Mouse (Mus musculus) MEL (cell line): ENCODE measurements at regions not wholly inside any gene's neighbourhood (a gene's known extent, or its start where the extent isn't known, plus 50 kb on each side); places are given as distances from the start of the nearest gene placed in this dataset.

Source experiments
- CTCF ChIP-seq, 3 experiments: IDR thresholded peaks in 2 of 3; conservative IDR thresholded peaks in 1 of 3; 2 replicates each; pipeline ENCODE4 v1.5.1; 2011 to 2012; ENCODE audit warnings: low read length in 3 of 3, low read depth in 2 of 3, mild to moderate bottlenecking in 2 of 3, improper control_type of control experiment in 1 of 3, inconsistent platforms in 1 of 3, mixed read lengths in 1 of 3, moderate library complexity in 1 of 3; ENCODE audit not compliant: control insufficient read depth in 1 of 3, insufficient read depth in 1 of 3, poor library complexity in 1 of 3, severe bottlenecking in 1 of 3
- MXI1 ChIP-seq: IDR thresholded peaks from 2 replicates; pipeline ENCODE4 v1.6.1; 2011; ENCODE audit warnings: mild to moderate bottlenecking, low read depth, low read length, improper control_type of control experiment

DNA sequence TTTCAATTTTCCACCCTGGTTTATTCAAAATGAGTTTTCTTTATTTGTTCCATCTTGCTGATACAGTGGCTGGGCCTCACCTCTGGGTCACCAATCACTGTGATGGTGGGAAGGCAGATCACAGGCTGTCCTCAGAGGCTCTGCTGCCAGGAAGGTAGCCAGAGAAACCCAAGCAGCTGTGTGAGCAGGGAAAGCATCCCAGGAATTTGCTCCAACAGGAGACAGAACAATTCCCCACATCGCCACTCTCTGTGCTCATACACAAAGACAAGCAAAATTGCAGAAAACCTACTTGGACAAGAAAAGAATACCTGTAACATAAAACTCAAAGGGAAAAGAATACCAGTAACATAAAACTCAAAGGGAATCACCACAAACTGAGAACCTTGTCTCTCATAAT is 139.0 kb upstream of the Gm4737 start:
- TF ChIP-seq CTCF (IDR thresholded peaks at IDR 0.05 in 2 of 3, conservative IDR thresholded peaks at IDR 0.05 in 1 of 3; ENCODE audit: control insufficient read depth in 1 of 3, insufficient read depth in 1 of 3, low read depth in 2 of 3, low read length in 3 of 3, poor library complexity in 1 of 3, severe bottlenecking in 1 of 3) (no peak), MXI1 (no peak)
